Mouse (Mus musculus) T-cell, adult 2 months (primary cell): Measurements from ENCODE around the gene Zfp273.
A peak's percentile ranks its signal among the peaks of the same experiment; 100 is the strongest.
"Not testable (repeated sequence)": the region's sequence is repeated elsewhere in the genome, so short reads cannot be mapped to it uniquely, and the experiment has no call there.

Experiments used
- DNase-seq: peaks from one replicate; pipeline ENCODE4 v3.0.0; 2022; ENCODE audit warnings: low spot score

The Zfp273 gene

GRCm38 (mm10) chr13:67813710-67814660 lies at the start of gene Zfp273:
Zfp273 (plus strand) TSS chr13:67813740.
- peak; percentile 73 for DNase-seq

GRCm38 (mm10) chr13:67779265-67780221 lies 34.0 kb upstream of the Zfp273 start, which contains the start of gene Zfp493:
Zfp493 (plus strand) TSS chr13:67779693.
- DNase-seq, result peak; percentile 65

- no peak for DNase-seq
These were observed 21.6 kb upstream of the Zfp273 start for GRCm38 (mm10) chr13:67791921-67792455.

- no peak for DNase-seq
These were observed 14.9 kb upstream of the Zfp273 start for GRCm38 (mm10) chr13:67798618-67799017.

- DNase-seq, result not testable (repeated sequence)
These were observed 14.4 kb upstream of the Zfp273 start for GRCm38 (mm10) chr13:67799151-67799550.

GRCm38 (mm10) chr13:67811651-67812210 lies 1.8 kb upstream of the Zfp273 start:
- DNase-seq, result no peak

DNA sequence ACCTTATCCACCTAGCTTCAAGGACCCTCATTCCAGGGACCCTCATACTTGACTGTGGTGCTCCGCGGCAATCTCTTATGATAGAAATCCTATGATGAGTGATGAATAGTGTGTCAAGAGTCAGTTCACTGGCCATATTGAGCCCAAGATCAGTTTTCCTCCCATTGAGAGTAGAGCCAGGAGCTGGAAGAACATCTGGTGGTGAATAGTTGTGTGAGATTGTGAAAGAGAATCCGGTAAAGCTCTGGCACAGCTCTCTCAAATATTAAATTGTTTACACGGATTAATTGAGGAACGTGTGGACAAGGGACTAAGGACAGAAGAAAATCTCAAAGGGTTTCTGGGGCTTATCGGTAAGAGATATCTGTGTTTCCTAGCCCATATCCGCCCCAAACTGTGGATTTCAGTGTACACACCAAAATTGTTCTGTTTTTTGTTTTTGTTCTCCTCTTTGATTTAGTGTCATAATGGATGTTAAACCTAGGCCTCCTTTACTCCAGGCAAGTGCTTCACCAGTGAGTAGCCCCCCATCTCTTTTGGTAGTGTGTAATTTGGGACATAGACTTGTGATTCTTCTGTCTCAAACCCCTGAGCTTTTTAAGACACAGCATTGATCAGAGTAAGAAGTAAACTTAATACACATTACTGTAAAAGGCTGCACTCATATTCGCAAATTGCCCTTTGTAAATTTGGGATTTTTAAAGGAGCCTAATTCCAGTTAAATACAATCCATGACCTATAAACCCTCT lies 405 bp upstream of the Zfp273 start:
- DNase-seq, result no peak

- no peak for DNase-seq
These were observed 5.1 kb downstream of the Zfp273 start for GRCm38 (mm10) chr13:67818636-67819035.

- peak; percentile 25 for DNase-seq
These were observed 17.4 kb downstream of the Zfp273 start, which contains the start of gene Gm10037 for GRCm38 (mm10) chr13:67830911-67831336. Gm10037 (plus strand) TSS chr13:67831106.

GRCm38 (mm10) chr13:67833137-67833536 lies 19.6 kb downstream of the Zfp273 start:
- DNase-seq, result not testable (repeated sequence)

DNA sequence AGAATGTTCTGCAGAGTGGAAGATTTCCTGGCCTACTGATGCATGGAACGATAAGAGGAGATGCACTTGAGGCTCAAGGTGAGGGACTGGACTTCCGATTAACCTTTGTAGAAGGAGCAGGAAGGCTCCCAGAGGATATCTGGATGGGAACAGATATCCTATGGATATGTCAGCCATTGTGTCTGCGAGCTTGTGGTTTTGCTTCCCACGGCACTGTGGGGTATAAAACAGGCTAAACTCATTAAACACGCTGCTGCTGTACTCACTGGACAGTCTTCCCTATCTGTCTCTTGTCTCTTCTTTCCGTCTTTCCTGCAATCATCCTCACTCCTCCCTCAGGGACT lies 30.2 kb downstream of the Zfp273 start:
- DNase-seq, result no peak

DNA sequence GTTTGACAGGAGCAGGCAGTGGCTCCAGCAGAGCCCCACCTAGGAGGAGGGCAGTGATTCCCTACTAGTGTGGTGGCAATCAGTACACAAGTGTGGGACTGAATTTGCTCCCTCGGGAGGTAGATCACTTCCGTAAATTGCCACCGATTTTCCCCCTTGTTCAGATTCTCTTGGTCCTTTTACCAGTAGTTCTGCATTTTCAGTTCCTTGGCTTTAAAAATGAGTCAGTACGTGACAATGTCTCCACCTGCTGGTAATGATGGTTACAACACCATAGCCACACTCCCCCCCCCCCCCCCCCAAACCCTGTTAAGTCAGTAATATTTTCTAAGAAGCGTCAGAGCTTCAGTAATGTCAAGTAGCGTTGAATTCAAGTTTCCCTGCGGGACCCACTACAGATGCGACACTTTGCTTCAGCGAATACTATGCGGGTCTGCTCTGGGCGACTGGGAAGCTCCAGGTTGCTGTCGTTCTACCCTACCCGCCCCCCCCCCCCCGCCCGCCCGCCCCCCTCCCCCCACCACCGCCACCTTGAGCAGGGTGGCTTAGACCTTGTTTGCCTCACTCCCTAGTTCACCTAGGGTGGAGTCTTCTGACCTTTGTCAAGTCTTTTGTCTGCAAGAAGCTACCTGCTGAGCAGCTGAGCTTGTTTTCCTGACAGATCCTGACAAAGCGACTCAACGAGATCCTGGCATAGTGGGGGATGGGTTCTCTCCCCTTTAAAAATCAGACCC lies 30.7 kb downstream of the Zfp273 start:
- peak; percentile 41 for DNase-seq

DNA sequence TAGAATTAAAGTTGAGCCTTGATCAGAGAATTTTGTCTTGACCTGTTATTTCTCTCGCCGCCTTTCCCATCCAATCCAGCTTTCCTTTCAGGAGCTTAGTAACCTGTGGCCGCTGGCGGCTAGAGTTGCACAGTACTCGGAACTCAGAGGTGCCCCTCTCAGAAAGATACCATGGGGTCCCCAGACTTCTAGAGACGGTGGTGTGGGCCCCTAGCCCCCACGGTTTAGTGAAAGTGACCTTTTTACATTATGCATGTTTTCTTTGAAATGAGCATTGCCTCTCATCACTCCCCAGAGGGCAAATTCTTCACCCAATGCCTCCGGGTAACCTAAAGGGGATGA lies 31.3 kb downstream of the Zfp273 start:
- DNase-seq, result no peak

GRCm38 (mm10) chr13:67850361-67850760 lies 36.8 kb downstream of the Zfp273 start:
- DNase-seq, result no peak

- DNase-seq, result no peak
These were observed 39.6 kb downstream of the Zfp273 start for GRCm38 (mm10) chr13:67853130-67853529.

DNA sequence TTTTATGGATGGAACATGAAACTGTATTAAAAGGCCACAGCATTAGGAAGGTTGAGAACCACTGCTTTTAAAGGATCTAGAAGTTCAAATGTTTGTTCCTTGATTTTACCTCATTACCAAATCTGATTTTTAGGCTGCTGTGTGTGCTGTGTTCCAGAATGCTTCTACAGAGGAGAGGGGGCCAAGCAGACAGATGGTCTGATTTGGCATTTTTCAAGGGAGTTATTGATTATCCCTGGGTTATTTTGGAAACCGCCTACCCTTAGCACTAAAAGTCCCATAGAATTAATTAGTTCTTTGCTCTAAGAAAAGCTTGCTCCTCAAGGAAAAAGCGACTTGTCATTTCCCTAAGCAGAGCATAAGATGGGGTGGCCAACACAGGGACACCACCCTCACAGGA lies 40.4 kb downstream of the Zfp273 start:
- no peak for DNase-seq

DNA sequence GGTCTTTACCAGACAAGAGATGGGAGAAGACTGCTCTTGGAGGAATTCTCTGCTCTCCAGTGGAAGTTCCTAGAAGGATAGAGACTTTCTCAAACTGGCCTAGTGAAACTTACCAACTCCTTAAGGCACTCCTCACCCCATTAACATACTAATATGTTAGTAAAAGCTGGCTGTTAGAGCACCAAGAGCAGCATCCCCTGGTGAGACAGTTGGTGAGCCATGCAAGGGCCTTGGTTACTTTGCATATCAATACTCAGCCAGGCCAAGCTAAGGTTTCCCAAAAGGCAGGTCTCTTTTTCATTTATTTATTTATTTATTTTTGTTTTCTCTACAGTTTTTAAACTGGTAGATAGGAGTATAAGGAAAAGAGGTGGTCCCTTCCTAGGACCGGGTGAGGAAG lies 43.8 kb downstream of the Zfp273 start:
- DNase-seq, result no peak

DNA sequence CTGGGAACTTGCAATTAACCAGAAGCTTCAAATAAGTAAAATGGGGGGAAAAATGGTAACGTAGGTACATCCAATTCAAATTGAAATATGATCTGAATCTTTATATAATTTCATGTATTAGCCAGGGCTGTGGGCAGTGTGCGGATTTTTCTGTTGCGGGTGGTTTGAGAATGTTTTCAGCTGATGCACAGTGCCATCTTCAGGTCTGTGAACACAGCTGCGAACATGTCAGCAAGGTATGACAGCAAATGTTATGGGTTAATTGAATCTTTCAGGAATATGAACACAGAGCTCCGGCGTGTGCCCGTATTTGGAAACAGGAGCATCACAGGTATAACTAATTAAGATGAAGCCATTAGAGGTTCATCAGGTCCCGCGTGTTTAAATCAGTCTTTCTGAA lies 49.0 kb downstream of the Zfp273 start:
- DNase-seq, result no peak

- no peak for DNase-seq
These were observed 49.5 kb downstream of the Zfp273 start, which contains the start of gene BC048507 for GRCm38 (mm10) chr13:67863026-67863425. BC048507 (plus strand) TSS chr13:67863326.

DNA sequence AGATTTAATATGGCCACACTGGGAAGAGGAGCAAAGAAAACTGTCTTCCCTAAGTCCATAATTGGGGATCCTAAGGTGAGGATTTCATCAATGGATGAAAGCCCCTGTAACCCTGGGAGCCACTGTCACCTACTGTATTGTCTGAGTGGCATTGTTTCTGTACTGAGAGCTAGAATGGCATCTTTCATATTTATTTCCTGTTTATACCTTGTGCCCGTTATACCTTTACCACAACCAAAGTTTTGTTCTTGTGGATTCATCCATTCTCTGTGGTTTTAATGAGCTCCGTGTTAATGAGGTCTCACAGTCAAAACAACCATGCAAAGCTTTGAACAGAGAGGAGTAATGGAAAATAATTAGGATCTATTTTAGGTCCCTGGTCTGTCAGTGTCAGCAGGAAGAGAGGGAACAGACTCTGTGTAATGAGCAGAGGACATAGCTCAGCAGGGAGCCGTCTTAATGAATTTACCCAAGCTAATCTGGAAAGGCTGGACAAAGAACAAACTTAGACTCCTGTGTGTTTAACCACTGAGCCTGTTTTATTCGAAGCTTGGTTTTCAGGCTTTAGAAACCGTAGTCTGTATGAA lies 51.3 kb downstream of the Zfp273 start:
- DNase-seq, result no peak
